Mouse (Mus musculus) midbrain, embryonic 14.5 days (tissue): ENCODE measurements around the gene Cldn14. TPM values are rescaled to one million over a fixed set of nuclear protein-coding genes. Genes with fewer than 3 reads are reported as not detected.

Source experiments
- ATAC-seq: fragments of 200-750 bp; cut with Nextera tagmentation; 2 replicates; pipeline ENCODE4 v1.8.0; 2017; ENCODE audit warnings: moderate number of reproducible peaks, moderate library complexity; ENCODE audit not compliant: low FRiP score, low TSS enrichment
- DNase-seq: peaks from one replicate; pipeline ENCODE4 v3.0.0-alpha.2; 2015
- H3K27ac ChIP-seq: fragments of 300-500 bp; sonication (generic); replicated peaks from 2 replicates; pipeline ENCODE4 v1.5.1; 2014; ENCODE audit warnings: mild to moderate bottlenecking, low read depth, low read length, moderate library complexity
- H3K27me3 ChIP-seq: fragments of 300-500 bp; sonication (generic); 2 replicates; pipeline ENCODE4 v1.6.1; 2014; ENCODE audit warnings: low read length, control low read depth, mixed read lengths; ENCODE audit not compliant: control insufficient read depth, insufficient read depth
- H3K36me3 ChIP-seq: fragments of 300-500 bp; sonication (generic); 2 replicates; pipeline ENCODE4 v1.6.1; 2014; ENCODE audit warnings: low read length, control low read depth; ENCODE audit not compliant: control insufficient read depth, insufficient read depth
- H3K4me1 ChIP-seq: fragments of 300-500 bp; sonication (generic); 2 replicates; pipeline ENCODE4 v1.6.1; 2014; ENCODE audit warnings: mild to moderate bottlenecking, antibody characterized with exemption, low read length, control low read depth; ENCODE audit not compliant: control insufficient read depth, insufficient read depth
- H3K4me2 ChIP-seq: fragments of 300-500 bp; sonication (generic); 2 replicates; pipeline ENCODE4 v1.6.1; 2014; ENCODE audit warnings: mild to moderate bottlenecking, low read length, moderate library complexity
- H3K4me3 ChIP-seq: fragments of 300-500 bp; sonication (generic); replicated peaks from 2 replicates; pipeline ENCODE4 v1.5.1; 2014; ENCODE audit warnings: low read depth, low read length
- H3K9ac ChIP-seq: fragments of 300-500 bp; sonication (generic); replicated peaks from 2 replicates; pipeline ENCODE4 v1.6.1; 2014; ENCODE audit warnings: mild to moderate bottlenecking, low read length, moderate library complexity
- H3K9me3 ChIP-seq: fragments of 300-500 bp; sonication (generic); 2 replicates; pipeline ENCODE4 v1.6.1; 2016; ENCODE audit warnings: low read length, control low read depth, mixed read lengths; ENCODE audit not compliant: control insufficient read depth
- WGBS: fragments of 180-500 bp; shearing (Covaris S2); extraction: QIAGEN DNeasy Blood & Tissue Kit; methylation state at CpG from one replicate; pipeline ENCODE4 v1.1.7; 2014; 5-methylcytosine and 5-hydroxymethylcytosine counted together
- polyA plus RNA-seq: library from polyadenylated mRNA; unstranded; fragments of >200 nt; fragmentation: Nextera tagmentation; extraction: Ambion mirVana; gene quantifications from 2 replicates; pipeline ENCODE4 v1.2.1, GENCODE M21; 2014

Gene Cldn14
- polyA plus RNA-seq: not detected in 2 replicates

DNA sequence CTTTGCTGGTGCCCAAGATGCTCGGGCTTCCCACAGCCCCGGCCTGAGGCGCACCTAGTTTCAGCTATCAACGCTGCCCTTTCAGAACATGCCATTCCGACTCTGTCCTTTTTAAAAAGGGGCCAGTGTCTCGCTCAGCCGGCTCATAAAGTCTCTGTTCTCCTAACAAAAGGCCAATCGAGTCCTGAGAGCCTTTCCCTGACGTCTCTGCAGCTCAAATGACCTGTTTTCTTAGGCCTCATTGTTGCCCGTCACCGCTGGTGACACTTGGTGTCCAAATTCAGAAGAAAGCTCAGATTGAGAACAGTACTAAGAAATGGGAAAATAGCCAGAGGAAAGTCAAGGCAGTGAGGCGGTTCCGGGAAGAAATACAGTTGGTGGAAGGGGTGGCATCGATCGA, at the start of gene Cldn14:
Gene Cldn14, minus strand, starts transcription at position 101 of the 400 bp plus-strand sequence.
- Histone ChIP-seq H3K4me3 (no peak within 1 kb of the TSS), H3K27me3 (no peaks in the 10 kb centered on the region), H3K36me3 (no peaks in the 10 kb centered on the region), H3K9ac (no peak within 1 kb of the TSS), H3K4me1 (peaks cover 4% of the 10 kb centered on the region; the same call in 1 of the 2 replicates), H3K4me2 (no peak within 1 kb of the TSS), H3K27ac (no peak within 1 kb of the TSS), H3K9me3 (no peaks in the 10 kb centered on the region)
- WGBS: 56% methylated on average over 15 of the region's 15 CpGs
- ATAC-seq (no peak), DNase-seq (no peak)

DNA sequence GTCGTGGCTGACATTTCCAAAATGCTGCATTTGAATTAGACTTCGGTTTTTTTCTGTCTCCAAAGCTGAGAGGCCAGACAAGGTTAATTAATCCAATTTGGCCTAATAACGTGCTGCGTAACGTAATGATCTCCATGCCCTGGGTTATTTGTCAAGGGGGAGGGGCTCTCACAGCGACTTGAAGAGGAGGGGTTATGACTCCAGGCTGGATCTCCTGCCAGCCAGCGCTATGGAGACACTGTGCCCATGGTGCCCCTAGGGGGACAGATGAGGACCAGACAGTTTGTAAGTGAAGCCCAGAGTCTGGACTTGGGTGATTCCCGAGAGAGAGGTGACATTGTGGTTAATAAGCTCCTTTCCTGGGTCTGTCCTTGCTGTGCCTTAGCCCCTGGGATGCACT, 46.9 kb upstream of the Cldn14 start:
- Histone ChIP-seq H3K4me1 (0 out of 2 replicates have a peak, but pooled peaks cover 4% of the 10 kb centered on the region), H3K9me3 (no peaks in the 10 kb centered on the region), H3K4me2 (no peak overlapping the region), H3K4me3 (no peak overlapping the region), H3K27ac (no peak overlapping the region), H3K36me3 (no peaks in the 10 kb centered on the region), H3K27me3 (no peaks in the 10 kb centered on the region; the same call in 1 of the 2 replicates), H3K9ac (no peak overlapping the region)
- WGBS: 35% methylated on average over 8 of the region's 8 CpGs
- no peak for DNase-seq
- no peak for ATAC-seq

DNA sequence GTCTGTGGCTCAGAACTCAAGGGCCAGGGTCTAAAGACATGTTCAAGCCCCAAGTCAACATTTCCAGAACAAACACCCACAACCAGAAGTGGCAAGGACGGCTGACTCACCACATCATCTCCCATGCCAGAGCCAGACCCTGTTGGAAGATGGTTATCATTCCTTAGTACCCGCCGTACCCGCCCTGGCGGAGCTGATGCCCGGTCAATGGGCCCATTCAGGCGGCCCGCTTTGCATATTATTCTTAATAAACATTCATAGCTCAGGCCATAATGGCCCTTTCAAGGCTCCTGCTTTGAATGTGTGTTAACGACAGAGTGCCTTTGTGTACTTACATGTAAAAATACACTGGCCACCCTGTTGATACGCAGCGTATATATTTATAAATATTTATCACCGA, 46.5 kb upstream of the Cldn14 start:
- DNase-seq: no peak
- no peak overlapping the region for H3K4me2 ChIP-seq
- 0 out of 2 replicates have a peak, but pooled peaks cover 4% of the 10 kb centered on the region for H3K4me1 ChIP-seq
- WGBS: 69% methylated on average over 12 of the region's 12 CpGs
- H3K4me3 ChIP-seq: no peak overlapping the region
- no peak overlapping the region for H3K9ac ChIP-seq
- no peak overlapping the region for H3K27ac ChIP-seq
- no peaks in the 10 kb centered on the region for H3K9me3 ChIP-seq
- H3K36me3 ChIP-seq: no peaks in the 10 kb centered on the region
- no peaks in the 10 kb centered on the region; the same call in 1 of the 2 replicates for H3K27me3 ChIP-seq
- ATAC-seq: no peak

DNA sequence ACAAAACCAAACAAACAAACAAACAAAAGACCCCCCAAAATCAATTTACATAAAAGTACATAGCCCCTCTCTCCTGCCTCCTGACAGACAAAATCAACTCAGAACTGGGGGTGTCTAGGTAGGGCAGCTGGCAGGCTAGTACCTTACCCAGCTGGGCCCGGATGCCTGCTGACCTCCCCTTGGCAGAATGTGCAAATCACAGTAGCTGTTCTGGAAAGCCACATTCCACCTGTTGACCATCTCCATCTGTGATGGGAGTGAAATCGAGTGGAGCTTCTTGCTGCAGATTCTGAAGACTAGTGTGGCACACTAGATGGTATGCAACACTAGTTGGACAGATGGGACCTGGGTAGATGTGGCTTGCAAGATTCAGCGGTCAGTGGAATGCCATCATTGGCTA, 41.7 kb upstream of the Cldn14 start:
- Histone ChIP-seq H3K27ac (no peak overlapping the region), H3K4me2 (no peak overlapping the region), H3K27me3 (no peaks in the 10 kb centered on the region; the same call in 1 of the 2 replicates), H3K9ac (no peak overlapping the region), H3K4me1 (no peaks in the 10 kb centered on the region), H3K36me3 (no peaks in the 10 kb centered on the region), H3K4me3 (no peak overlapping the region), H3K9me3 (no peaks in the 10 kb centered on the region)
- WGBS: 91% methylated on average over 3 of the region's 3 CpGs
- ATAC-seq: no peak
- no peak for DNase-seq

DNA sequence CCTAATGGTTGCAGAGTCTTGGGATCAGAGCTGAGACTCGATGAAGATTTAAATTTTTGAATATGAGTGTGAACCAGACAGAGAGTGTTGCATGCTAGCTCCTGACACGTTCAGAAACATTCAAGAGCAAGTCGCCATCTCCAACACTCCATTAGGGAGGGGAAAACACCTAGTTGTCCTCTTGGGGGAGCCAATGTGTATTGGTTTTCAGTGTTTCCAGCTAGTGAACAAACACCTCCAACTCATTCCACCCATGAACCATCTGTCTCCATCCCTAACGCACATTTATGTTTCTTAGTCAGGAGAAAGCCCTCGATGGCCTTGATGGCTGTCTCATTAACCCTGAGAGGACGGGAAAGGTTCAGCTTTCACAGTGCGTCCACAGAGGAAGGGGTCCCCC, 36.4 kb upstream of the Cldn14 start:
- ATAC-seq: no peak
- H3K4me2 ChIP-seq: no peak overlapping the region
- WGBS: 71% methylated on average over 7 of the region's 7 CpGs
- no peak overlapping the region for H3K9ac ChIP-seq
- peaks cover 14% of the 10 kb centered on the region for H3K27me3 ChIP-seq
- no peak overlapping the region for H3K27ac ChIP-seq
- no peak for DNase-seq
- no peaks in the 10 kb centered on the region for H3K9me3 ChIP-seq
- H3K36me3 ChIP-seq: no peaks in the 10 kb centered on the region
- no peak overlapping the region for H3K4me3 ChIP-seq
- H3K4me1 ChIP-seq: peaks cover 13% of the 10 kb centered on the region

DNA sequence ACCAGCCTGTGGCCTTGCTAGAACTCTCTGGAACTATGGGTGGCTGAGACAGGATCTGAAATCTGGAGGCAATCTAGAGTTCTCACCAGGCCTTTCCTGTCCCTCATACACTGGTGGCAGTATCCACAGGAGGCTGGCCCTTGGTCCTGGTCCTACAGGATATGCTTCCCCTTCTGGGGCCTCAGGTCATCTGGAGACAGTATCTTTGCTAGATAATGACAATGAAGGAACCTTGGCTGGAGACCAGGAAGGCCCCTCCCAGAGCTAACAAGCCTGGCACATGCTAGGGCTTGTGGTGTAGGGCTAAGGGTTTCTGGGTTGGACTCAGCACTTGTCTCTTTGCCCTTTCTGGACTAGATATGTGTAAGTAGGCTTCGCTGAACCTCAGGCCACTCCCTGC, 35.2 kb upstream of the Cldn14 start:
- peaks cover 22% of the 10 kb centered on the region for H3K27me3 ChIP-seq
- DNase-seq (no peak), ATAC-seq (no peak)
- H3K4me2 ChIP-seq: no peak overlapping the region
- H3K27ac ChIP-seq: no peak overlapping the region
- no peak overlapping the region for H3K4me3 ChIP-seq
- peaks cover 13% of the 10 kb centered on the region for H3K4me1 ChIP-seq
- H3K36me3 ChIP-seq: no peaks in the 10 kb centered on the region
- H3K9me3 ChIP-seq: no peaks in the 10 kb centered on the region
- WGBS: 89% methylated on average over 1 of the region's 1 CpGs
- no peak overlapping the region for H3K9ac ChIP-seq

DNA sequence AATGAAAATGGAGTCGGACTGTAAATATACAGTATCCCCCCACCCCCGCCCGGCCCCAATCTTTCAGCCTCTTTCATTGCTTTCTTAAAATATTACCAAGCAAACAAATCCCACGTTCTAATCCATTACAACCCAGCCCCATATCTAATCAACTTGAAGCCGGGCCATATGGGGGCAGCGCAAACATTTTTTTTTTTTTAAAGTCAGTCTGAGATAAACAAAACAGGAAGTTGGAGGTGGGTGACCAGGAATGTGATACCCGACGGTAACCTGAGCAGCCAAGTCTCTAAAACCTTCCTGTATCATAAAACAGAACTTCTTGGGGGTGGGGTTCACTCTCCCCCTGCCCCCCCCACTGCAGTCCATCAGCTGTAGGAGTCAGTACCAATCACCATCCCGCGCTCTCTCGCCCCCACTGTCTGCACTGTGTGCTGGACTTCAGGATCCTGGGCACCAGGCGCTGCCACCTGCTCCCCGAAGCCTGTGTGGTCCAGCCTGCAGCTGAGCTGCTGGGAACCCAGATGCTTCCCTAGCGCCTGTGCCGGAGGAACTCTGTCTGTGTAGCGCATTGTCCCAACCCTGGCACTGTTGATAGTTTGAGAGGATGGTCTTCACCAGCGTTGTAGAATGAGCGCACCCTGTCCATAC, 32.6 kb upstream of the Cldn14 start:
- Histone ChIP-seq H3K4me2 (peak overlapping the region; percentile 45), H3K4me1 (peaks cover 13% of the 10 kb centered on the region), H3K9ac (no peak overlapping the region; the same call in 1 of the 2 replicates), H3K27me3 (peaks cover 27% of the 10 kb centered on the region), H3K27ac (no peak overlapping the region), H3K9me3 (no peaks in the 10 kb centered on the region), H3K36me3 (no peaks in the 10 kb centered on the region), H3K4me3 (no peak overlapping the region)
- DNase-seq (peak; percentile 58), ATAC-seq (peak; percentile 58; the same call in 1 of the 2 replicates)
- 31% methylated on average over 18 of the region's 18 CpGs for WGBS

DNA sequence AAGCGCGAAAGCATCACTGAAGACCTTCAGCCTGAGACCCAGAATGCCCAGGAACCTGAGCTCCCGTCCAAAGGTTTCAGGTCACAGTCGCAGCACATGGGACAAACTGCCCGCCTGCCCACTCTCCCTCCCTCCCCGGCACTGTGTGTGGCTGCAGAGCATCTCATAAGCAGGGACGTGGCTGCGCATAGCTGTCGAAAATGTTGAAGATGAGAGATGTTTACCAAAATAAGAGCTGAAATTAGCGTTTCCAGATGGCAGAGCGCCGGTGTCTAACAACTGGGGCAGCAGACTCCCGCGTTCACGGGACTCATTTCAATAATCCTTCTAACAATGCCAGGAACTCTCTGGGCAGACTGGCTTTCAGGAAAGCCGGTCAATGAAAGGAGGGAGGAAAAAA, 31.8 kb upstream of the Cldn14 start:
- Histone ChIP-seq H3K4me2 (peak overlapping the region; percentile 45), H3K9ac (no peak overlapping the region; the same call in 1 of the 2 replicates), H3K27me3 (peaks cover 27% of the 10 kb centered on the region), H3K9me3 (no peaks in the 10 kb centered on the region), H3K4me3 (0 out of 2 replicates have a peak overlapping the region, but pooled peaks have one; percentile 4), H3K36me3 (no peaks in the 10 kb centered on the region), H3K27ac (no peak overlapping the region), H3K4me1 (peaks cover 13% of the 10 kb centered on the region)
- ATAC-seq: no peak
- DNase-seq: peak; percentile 57
- 8% methylated on average over 16 of the region's 16 CpGs for whole genome bisulfite sequencing

DNA sequence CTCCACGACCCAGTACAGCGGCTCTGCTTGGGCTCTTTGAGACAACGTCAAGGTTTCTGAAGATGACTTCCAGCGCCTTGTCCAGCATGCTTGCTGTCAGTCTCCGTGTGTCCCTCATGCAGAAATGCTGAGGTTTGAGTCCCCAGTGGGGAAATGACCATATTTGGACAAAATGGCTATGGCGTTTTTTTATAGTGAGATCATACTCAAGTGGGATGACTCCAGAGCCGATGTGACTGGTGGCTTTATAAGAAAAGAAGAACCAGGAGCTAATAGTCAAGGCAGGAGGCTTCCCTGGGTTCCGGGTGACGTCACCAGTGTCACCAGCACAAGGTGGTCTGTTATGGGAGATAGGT, 30.3 kb upstream of the Cldn14 start:
- WGBS: 91% methylated on average over 9 of the region's 9 CpGs
- Histone ChIP-seq H3K4me1 (peaks cover 13% of the 10 kb centered on the region), H3K9ac (no peak overlapping the region), H3K27ac (no peak overlapping the region), H3K4me2 (no peak overlapping the region), H3K36me3 (no peaks in the 10 kb centered on the region), H3K9me3 (no peaks in the 10 kb centered on the region), H3K4me3 (no peak overlapping the region), H3K27me3 (peaks cover 23% of the 10 kb centered on the region)
- no peak for ATAC-seq
- DNase-seq: no peak
